Mouse (Mus musculus) R1 (cell line): Measurements from ENCODE around the gene Kdelc2.

Source experiments
- DNase-seq: peaks from one replicate; pipeline ENCODE4 v3.0.0-alpha.2; 2018; ENCODE audit warnings: low read depth, low spot score

Kdelc2 gene

GRCm38 (mm10) chr9:53383951-53384866, at the start of gene Kdelc2:
Kdelc2 (plus strand) TSS chr9:53384025.
- DNase-seq, result peak; percentile 95

DNA sequence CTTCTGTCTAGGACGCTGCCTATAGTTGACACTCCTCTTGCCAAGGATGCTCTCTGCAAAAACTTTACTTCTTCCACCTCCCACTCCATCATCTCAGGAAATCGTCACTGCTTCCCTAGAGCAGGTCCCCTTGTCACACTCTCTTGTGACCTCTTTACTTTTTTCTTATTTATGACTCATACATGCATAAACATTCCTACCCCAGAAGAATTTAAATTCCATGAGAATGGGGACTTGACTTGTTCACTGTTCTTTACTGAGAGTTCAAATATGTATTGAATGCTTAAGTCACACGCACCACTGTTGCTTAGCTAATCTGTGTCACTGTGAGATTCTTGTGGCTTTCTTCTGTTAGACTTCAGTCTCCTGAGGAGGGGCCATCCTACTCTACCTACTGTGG, 48.7 kb upstream of the Kdelc2 start:
- DNase-seq, result no peak

GRCm38 (mm10) chr9:53339603-53340002, 44.2 kb upstream of the Kdelc2 start:
- DNase-seq, result no peak

GRCm38 (mm10) chr9:53340328-53340916, 43.4 kb upstream of the Kdelc2 start:
- no peak for DNase-seq

GRCm38 (mm10) chr9:53340969-53341368, 42.9 kb upstream of the Kdelc2 start:
- peak; percentile 51 for DNase-seq

DNA sequence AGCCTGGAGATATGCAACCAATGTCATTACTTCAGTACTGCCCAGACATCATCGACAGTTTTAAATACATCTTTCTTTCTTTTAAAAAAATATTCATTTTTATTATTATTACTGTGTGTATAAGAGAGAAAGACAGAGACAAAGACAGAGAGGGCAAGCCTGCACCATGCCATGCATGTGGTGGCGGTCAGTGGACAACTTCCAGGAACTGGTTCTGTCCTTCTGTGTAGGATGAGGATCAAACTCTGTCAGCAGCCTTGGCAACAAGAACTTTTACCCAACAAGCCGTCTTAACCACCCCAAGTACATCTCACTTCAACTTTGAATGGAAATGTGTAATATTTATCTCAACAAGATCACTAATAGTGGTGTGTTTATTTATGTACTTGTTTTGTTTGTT, 41.8 kb upstream of the Kdelc2 start:
- no peak for DNase-seq

DNA sequence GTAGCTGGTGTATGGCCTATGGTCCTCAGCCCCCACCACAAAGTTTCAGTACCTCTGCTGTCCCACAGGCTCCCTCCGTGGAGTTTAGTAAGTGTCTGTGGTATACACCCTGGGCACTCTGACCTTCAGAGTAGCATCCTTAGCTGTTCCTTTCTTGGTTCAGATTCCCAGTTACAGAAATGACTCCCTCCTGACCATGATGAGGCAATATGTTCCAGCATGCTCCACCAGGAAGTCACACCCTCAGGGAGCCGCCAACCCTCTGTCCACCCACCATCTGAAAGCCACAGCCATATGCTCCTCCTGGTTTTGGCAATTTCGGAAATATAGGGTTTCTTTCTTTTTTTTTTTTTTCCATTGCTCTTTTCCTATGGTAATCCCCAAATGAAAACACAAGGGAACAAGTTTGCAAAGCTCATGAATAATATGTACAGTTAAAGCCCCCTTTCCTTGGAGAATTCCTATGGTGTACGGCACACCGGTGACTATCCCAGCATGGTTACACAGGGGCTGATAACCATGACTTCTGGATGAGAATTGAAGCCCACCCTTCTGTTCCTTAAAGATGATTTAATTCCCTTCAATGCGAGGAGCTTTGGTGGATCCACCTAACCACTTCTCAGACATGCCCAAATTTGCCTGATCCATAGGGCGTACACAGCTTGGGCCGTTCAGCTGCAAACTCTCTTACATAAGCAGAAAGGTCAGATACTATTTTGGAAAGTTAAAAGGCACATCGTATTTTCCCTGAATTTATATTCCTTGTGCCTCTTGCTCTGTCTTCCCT, 39.0 kb upstream of the Kdelc2 start:
- no peak for DNase-seq

DNA sequence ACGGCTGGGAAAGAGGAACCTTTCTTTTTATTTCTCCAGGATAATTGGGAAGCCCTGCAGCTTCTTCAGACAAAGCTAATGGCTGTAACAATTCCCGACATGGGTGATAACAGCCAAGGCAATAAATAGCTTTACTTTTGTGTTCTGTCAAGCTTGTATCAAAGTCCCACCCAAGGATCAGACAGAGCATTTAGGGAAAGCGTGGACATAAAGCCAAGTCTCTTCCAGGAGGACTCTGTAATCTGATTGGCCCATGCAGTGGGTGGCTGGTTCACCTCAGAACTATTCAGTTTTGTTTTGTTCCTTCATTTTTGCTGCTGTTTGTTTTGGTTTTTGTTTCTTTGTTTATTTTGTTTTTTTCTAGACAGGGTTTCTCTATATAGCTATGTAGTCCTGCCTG, 38.1 kb upstream of the Kdelc2 start:
- DNase-seq, result no peak

DNA sequence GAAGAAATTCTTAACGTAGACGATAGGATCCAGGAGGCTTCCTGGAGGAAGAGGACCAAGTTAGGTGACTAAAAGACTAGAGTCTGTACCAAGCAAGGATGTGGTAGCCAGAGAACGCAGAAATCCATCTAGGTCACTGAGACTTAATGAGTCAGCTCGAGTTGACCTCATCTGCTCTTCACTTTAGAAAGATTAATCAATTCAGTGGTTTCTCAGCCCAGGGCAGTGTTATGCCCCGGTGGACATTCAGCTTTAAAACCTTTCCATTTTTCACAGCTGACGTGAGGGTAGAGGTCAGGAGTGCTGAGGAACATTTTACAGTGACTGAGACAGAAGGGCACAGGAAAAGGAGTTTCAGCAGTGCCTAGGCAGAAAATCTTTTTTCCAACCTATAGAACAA, 37.4 kb upstream of the Kdelc2 start:
- no peak for DNase-seq

GRCm38 (mm10) chr9:53349211-53349610, 34.6 kb upstream of the Kdelc2 start:
- DNase-seq, result no peak

DNA sequence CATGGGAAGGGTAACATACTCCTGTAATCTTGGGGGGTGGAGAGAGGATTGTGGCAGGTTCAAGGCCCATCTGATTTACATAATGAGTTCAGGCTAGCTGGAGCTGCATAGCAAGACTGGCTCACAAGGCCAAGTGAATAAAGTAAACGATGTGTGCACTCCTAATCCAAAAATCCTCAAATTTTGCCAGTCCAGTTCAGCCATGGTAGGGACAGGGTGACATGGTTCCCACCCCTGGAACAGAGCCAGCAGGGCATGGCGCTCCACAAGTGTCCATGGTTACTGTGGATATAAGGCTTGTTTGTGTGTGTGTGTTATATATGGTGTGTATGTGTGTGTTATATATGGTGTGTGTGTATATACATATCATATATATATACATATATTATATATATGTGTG, 33.5 kb upstream of the Kdelc2 start:
- no peak for DNase-seq

DNA sequence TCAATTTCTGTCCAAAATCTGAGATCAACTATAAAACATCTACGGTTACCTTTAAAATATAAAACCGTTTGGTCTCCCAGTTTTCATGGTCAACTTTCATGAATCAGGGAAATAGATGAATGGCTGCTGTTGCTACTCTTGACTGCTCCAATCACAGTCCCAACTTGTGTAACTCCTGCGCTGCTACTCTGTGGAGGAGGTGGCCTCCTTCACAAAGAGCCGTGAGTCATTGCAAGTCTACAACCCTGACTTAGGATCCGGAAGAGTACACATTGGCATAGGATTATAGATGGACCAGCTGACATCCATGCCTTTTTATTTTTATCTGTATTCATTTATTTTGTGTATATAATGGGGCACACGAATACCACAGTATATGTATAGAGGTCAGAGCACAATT, 31.9 kb upstream of the Kdelc2 start:
- no peak for DNase-seq

DNA sequence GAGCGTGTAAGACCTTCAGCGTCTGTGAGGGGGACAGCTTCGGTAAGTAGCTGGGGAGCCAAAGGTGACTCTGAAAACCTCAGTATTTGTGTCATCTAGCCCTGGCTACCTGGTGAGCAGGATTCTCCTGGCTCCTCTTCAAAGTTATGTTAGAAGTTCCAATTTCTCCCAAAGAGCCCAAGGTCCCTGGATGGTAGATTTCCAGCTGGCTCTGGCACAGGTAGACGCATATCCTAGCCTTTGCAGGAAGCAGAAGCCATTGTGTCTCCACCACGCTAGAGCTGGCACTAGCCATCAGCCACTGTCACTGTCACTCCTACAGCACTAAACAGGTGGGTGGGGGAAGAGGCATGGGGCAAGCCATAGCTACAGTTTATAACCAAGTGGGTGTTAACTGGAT, 30.7 kb upstream of the Kdelc2 start:
- no peak for DNase-seq

DNA sequence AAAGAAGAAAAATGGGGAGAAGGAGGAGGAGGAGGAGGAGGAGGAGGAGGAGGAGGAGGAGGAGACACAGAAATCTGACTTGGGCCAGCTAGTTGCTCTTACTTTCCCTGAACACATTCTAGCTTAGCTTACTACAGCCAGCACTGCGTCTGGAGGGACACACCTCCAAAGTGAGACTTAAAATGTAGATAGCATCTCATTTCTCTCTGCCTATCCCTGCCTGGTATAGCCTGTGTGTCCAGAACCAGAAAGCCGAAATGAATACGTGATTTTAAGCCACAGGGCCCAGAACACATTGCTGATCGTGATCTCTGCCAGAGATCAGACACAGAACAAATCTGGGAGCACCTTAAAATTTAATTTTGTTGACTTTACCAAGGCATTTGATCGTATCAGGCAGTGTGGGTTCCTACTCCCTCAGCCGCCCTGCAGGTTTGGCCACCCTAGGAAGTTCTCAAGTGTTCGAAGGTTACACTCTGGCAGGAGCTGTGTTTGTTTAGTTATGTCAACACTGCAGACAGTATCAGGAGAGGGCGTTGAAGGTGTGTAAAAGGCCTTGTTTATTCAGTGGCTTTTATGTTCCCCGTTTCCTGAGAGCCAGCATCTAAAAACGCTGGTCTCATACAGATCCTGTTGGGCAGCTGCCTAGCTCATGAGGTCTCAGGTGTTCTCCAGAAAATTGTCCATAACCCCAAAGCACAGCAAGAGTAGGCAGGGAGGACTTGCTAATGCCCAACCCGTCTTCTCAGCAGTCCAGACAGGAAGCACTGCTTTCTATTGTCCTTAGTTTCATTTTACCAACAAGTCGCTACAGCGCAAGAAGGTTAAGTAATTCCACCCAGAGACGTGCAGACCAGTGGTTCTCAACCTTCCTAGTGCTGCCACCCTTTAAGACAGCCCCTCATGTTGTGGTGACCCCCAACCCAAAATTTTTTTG, 27.3 kb upstream of the Kdelc2 start:
- no peak for DNase-seq

DNA sequence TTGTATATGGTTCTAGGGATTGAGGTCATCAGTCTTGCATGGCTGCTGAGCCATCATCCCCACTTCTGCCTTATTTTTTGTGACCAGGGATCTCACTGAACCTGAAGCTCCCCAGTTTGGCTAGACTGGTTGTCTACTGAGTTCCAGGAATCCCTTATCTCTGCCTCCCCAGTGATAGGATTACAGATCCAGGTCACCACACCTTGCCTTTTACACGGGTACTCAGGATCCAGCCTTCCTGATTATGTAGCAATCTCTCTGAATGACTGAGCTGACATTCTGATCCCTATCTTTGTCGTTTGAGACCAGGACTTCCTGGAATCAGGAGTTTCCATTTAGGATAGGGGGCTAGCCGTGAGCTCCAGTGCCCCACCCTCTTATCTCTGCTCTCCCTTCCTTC, 12.5 kb upstream of the Kdelc2 start:
- DNase-seq, result no peak

- DNase-seq, result no peak
Measured at GRCm38 (mm10) chr9:53375907-53376306, 7.9 kb upstream of the Kdelc2 start.

- DNase-seq, result peak; percentile 58
Measured at GRCm38 (mm10) chr9:53376820-53377219, 7.0 kb upstream of the Kdelc2 start.

DNA sequence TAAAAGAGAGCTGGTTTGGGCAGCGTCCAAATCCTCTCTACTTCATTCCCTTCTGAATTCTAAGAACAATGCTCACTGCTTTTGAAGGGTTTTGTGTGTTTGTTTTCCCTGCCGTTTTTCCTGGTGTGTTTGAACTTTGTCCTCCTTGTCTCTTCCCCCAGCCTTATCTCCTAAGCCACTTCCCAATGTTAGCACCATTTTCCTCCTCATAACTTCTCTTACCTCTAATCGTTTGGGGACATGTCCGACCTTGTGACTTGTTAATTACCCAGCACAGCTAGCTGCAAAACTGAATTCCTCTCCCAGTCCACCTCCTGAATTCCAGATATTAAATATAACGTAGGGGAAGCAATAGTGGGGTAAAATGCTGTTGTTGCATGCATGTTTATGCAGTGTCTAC, 6.2 kb upstream of the Kdelc2 start:
- DNase-seq, result no peak

DNA sequence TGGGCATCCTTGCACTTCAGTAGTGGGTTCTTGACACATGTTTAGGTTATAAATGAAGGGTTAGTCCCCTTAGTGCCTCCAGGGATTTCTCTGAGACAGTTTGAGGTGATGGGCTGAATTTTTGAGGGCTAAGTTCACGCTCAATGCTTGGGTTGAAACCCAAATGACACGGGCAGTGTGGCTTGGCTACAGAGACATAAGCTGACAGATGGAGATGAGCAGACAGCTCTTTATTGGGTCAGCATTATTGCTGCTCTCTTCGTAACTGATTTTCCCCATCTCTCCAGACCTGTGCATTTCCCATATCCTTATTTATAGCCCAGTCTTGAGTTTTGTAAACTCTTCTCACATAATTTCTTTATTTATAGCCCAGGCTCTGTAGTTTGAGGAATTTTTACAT, 5.7 kb upstream of the Kdelc2 start:
- no peak for DNase-seq

- no peak for DNase-seq
Measured at GRCm38 (mm10) chr9:53380595-53380994, 3.2 kb upstream of the Kdelc2 start.

DNA sequence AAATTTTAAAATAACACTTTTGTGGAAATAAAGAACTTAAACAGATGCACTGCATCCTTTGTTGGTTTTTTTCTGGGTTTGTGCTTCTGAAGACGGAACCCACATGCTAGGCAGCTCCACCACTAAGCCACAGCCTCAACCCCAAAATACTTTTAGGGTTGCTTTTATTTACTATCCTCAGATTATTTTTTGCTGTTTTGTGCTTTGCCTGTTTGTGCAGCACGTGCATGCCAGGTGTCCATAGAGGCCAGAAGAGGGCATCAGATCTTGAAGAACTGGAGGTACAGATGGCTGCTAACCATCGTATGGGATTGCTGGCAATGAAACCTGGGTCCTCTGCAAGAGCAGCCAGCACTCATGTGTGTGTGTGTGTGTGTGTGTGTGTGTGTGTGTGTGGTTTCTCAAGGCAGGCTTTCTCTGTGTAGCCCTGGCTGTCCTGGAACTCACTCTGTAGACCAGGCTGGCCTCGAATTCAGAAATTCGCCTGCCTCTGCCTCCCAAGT, 2.7 kb upstream of the Kdelc2 start:
- DNase-seq, result no peak
